Mouse (Mus musculus) layer of hippocampus, adult 9-11 months (tissue): Measurements from ENCODE around the gene Mest.

Experiments used
- DNase-seq: peaks from one replicate; pipeline ENCODE4 v3.0.0; 2022

The Mest gene

DNA sequence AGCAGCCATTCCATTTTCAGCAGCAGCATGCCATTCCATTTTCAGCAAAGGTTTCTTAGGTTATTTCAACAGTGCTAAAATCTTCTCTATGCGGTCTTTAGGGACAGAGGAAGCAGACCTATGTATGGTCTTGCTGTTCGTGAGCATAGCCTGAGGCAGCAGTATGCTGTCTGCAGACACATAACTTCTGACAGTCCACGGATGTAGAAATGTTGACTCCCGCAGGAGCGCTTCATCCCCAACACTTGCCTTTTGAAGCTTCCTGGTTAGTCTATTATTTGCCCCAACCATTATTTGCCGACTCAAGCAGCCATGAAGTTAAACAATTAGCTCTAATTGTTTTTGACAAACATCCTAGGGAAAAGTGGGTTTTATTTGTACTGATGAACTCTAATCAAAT lies 14.2 kb upstream of the Mest start:
- DNase-seq = no peak

DNA sequence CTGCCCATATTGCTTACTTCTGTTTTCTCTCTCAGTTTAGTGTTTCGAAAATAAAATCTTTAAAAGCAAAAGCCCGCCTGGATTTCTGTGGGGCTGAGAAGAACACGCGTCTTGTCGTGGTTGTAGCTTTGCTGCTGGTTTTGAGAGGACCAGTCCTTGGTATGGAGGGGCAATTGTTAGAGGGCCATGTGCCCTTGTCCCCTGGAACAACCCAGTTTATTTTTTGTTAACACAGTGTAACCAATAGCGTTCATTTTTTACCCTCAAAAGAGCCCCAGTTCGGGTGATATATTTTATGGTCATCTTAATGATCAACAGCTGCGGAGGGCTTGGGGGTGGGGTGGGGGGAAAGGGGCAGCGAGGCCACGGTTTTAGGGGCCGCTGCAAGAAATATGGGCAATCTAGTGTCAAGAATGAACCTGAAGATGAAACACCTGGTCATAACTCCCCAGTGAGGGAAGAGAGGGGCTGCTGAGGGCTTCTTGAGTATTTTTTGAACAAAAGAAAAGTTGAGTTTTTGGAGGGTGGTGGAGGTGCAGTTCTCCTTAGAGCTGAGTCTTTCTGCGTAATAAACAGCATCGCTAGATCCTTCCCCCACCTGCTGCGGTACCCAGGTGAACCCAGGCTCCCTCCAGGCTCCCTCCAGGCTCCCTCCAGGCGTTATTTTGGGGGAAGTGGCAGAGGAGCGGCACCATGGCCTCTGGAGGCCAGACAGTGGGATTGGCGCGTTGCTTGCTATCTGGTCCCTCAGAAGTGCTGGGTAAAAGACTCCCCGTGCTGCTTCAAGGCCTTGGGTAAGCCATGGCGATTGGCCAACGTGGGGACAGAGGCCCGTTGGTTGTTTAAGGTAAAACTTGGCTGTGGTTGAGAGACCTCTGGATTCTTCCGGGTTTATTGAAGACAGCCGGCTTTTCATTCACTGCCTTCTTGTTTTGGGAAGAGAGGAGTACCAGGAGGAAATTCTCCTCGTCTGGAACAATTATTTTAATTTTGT lies 12.7 kb upstream of the Mest start:
- no peak for DNase-seq

DNA sequence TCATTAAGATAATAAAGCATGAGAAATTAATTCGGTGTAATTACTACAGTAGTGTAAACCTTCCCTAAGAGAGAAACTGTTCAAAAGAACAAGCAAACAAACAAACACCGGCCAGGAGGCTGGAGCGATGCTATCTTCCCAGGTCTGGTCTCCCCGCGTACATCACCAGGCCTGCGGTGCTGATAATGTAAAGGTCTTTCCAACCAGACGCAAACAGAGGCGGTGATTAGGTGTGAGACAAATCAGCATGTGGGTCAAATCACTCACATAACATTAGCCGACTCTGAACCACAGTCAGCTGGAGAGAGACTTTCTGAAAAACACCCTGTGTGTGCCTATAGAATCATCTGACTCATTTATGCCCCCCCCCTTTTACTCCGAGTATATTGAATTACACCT lies 12.0 kb upstream of the Mest start:
- DNase-seq = no peak

DNA sequence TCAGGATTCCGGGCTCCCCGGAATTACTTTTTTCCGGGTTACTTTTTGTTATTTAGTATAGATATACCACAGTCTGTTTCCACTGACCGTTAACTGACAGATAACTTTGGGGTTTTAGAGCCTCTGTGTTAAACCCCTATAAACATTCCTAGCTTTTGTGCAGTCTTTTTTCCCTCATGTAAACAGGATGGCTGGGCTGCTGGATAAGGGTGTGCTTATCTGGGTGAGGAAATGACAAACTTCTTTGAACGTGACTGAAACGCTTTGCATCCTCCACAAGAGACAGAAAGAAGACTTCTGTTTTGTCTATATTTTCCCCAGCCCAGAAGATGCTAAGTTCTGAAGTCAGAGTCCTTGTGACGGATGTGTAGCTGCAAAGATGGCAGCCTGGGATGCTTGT lies 10.9 kb upstream of the Mest start:
- DNase-seq = no peak

DNA sequence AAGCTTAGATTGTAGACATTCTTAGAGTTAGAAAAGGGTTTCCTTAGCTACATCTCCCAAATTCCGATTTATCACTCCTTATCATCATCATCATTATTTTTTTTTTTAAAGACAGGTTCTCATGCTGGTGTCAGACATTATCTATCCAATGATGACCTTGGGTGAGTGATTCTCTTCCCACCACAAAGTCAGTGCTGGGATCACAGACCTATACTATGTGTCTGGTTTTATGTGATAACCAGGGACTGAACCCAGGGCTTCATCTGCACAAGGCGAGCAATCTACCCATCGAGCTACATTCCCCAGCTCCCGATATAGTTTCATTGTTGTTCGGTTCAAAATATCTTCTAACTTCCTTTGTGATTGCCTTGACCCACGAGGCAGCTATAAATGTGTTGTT lies 9.9 kb upstream of the Mest start:
- DNase-seq = no peak

DNA sequence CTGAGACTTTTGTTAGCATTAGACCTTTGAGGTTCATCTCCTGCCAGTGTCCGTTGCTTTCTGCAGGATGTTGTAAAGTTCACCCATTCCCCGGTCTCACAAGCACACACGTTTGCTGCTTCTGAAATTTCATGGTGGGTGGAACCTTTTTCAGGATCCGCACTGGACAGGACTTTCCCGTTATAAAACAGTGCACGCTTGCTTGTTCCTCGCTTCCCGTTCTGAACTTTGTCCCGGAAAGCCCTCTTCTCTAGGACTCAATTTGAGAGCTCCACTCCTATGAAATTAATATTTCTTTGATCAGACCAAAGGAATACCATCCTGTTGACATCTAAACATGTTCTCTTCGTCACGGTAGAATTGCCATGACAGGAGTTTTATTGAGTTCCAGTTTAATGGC lies 9.5 kb upstream of the Mest start:
- DNase-seq = no peak

DNA sequence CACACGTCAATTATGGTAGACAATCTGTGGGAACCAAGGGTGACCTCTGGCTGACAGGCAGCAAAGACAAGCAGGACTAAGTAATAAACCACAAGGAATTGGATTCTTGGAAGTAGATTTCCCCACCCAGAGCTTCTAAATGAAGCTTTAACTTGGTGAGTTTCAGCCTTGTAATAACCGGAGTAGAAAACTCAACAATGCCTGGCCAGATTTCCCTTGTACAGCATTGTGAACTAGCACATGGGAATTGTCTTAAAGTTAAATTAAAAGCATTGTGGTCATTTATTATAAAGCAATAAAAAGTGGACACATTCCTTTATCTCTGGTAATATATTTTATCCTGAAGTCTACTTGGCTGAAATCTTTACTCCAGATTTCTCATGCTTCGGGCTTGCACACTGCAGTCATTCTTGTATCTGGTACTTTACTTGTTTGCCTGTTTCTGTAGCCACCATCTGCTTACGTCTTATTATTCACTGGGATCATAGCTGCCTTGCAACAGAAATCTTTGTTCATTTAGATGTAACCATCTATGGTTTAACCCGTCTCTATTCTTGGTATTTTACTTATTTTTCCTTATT lies 8.4 kb upstream of the Mest start:
- DNase-seq = no peak

DNA sequence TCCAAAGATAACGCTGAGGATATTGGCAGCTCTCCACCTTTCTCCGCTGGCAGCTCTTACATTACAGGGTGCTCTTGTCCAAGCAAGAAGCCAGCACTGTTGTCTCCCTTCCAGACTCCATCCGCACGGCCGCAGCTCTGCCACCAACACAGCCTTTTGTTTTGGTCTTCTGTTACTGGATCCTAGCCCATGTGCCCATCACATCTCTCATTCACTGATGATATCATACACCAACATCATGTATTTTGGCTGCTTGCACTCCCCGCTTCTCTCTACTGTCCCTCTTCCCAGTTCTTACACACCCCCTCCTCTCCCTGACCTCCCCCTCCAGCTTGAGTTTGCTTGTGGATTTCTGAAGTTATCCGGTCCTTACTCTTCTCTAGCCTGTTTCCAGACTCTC lies 6.6 kb upstream of the Mest start:
- peak; percentile 45 for DNase-seq

DNA sequence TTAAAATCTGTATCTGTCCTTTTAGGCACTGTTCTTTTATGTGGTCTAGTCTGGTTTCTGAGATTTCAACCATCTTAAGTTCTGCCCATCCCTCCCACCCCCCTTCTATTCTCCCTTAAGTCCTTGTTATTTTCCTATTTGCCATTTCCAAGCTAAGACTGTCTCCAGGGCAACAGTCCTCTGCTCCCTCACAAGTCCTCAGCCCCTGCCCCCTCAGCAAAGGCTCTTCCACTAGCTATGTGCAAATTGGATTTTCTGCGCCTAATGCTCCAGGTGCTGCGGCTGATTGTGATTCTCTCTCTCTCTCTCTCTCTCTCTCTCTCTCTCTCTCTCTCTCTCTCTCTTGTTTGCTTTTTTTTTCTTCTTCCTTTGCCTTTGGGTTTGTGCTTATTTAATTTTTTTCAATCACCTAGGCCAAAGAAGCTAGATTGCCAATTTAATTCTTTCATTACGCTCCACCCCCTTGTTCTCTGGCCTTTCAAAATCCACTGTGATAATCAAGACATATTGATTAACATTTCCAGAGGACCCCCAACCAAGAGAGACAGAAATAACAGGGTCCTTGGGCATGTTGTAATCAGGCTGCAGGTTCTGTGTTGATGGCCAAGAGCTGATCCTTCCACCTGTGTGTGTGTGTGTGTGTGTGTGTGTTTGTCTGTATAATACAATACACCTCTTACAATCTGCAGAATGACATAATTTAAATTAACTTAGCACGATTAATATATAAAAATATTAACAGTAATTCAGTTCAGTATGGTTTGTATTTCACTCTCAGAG lies 772 bp upstream of the Mest start:
- DNase-seq = no peak

DNA sequence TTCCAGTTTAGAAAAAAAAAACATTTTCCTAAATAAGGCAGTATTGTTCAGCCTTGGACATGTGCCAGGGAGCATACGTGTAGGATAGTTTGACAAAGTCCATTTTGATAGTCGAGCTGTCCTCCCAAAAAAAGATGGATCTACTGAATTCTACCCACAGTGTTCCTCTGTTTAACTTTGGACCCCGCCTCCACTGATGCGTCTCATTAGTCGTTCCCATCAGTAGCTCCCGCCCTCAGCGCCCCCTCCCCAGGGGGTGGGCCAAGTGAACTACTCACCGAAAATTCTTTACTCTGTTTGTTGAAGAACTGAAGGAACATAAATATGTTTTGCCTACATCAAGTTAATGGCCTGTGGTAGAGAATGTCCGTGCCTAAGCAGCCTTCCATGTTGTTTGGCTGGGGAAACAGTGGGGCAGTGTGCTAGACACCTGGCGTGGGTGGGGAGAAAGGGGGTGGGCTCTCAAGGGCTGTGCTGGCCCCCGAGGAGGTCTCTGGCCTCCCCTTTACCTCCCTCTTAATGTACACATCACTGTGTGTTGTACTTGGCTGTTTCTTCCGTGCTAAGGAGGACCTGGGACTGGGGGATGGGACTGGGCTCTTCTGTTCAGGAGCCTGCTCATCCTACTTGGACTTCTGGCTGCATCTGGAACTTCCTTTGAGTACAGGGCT lies 7.1 kb downstream of the Mest start:
- no peak for DNase-seq

DNA sequence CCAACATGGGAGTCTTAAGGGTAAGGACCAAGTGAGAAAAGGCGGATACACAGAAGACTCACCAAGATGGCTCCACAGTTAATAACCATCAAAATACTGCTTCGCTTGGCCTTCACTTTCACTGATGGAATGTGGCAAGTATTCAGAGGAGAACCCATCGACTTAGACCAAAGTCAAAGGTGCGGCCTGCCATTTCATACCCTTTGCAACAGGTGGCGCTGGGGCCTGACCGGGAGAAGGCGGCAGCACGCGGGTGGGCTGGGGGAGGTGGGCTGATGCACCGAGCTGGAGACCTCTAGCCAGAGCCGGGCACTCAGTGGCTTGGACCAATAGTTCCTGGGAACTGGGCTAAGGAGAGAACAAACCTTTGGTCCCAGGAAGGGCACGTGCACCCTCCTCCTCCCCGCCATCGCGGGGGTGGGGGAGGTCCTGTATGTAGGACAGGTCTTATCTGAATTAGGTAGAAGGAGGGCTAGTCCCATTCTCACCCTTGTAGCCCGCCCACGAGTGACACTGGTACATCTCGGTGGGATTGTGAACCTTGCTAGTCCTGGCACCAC lies 9.3 kb downstream of the Mest start:
- no peak for DNase-seq

DNA sequence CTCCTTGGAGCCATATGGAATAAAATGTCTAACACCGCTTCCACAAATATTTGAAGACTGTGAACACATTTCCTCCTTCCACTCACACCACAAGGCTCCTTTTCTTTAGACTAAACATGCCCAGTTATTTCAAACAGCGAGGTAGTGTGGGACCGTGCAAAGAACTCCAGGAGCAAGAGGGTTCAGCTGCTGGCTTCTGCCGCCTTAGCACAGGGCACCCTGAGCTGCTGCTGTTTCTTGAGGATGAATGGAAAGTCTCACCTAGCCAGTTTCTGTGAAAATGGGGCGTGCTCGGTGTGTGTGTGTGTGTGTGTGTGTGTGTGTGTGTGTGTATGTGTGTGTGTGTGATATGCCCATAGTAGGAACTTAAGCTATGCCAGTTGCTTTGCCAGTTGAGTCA lies 11.1 kb downstream of the Mest start:
- no peak for DNase-seq

DNA sequence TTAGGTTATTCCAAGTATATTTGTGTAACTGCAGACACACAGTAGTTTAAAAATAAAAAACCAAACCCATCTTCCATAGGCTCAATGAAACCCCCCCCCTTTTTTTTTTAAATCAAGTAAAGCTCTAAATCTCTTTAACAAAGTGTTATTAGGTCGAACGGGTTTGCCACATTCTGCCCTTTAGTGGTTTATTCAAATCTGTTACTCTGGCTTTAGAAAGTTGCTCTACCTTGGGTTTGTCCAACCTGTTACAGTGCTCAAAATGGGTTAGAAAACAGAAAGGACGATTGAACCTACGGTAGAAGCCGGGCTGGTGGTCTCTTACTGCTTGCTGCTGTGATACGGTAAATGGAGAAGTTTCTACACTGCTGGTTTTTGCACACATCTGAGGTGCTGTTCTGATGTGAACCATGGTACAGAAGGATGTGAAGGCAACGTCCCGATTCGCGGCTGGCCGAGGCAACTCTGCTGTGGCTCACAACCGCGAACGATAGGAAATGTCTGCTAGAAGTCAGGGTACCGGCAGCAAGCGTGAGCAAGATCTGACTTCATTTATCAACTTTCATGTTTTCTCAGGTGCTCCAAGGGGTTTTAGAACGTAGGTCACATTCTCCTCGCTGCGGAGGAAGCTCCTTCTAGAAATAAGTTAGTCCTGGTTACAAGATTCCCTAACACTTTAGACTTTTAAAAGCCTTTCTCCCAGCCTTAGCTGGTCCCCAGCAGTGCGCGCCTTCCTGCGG lies 11.8 kb downstream of the Mest start:
- no peak for DNase-seq

DNA sequence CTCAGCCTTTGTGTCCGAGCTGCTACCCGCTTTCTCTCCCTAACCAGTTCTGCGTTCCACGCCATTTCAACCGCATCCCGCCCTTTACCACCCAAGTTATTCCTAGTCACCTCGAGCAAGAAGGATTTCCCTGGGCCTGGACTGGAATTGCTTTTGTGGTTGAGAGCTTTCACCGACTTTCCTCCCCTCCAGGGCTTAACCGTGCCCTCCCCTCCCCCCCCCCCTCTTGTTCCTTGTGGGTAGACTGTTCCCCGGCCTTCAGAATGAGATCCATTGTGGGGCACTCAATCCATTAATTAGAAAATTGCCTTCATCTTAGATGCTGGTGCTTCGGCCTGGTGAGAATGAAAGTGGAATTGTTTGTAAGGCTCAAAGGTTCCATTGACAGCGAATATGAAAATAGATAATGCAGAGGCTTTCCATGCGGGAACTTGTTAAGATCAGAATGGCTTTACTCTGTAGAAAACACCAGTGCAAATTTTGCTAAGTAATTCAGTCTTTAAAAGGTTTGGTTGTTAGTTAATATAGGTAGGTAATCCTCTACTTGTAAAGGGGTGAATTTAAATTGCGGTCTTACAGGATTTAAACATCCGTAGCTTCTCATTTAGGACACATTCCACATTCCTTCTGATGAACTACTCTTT lies 12.5 kb downstream of the Mest start:
- no peak for DNase-seq

DNA sequence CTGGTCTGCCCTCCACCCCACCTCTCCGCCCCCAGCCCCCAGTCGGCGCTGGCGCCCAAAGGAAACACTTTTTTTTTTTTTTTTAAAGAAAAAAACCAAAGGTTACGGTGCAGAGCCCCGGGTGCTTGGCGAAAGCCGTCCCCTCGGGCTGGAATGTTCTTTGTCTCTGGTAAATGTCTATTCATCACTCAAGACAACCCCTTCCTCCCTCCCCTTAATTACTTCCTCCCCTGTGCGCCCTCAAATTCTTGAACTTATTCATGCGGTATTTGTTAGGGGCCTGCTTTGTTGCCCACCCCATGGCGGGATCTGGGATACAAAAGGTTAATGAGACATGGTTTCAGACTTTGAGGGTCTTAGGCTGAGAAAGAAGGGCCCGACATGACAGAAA lies 13.0 kb downstream of the Mest start:
- DNase-seq = no peak

DNA sequence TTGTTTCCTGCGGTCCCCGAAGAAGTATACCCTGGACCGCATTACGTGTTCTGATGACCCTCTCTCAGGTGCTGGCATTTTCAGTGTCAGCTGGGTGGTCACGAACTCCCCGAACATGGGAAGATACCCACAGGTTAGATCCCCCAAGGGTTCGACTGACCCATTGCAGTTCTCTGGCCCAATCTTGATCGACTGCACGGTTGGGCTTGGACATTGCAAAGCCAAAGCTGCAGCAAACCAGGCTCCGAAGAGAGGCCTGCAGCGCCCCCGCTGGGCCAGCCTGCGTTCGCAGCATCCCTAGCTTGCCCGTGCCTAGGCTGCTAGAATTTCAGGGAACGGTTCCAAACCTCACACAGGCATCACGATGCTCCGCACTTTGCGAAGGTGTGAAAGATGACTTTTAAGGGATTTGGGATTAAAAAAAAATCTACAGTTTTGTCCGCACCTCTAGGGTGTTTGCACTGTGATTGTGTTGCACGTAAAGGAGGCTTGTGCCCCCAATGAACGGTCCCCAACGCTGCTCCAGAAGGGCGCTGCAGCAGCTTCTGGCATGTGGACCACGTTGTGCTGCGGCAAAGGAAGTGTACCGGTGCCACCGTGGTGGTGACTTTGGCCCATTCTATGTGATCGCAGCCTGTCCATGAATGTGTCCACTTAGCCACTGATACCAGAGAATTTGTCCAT lies 13.7 kb downstream of the Mest start:
- peak; percentile 66 for DNase-seq

DNA sequence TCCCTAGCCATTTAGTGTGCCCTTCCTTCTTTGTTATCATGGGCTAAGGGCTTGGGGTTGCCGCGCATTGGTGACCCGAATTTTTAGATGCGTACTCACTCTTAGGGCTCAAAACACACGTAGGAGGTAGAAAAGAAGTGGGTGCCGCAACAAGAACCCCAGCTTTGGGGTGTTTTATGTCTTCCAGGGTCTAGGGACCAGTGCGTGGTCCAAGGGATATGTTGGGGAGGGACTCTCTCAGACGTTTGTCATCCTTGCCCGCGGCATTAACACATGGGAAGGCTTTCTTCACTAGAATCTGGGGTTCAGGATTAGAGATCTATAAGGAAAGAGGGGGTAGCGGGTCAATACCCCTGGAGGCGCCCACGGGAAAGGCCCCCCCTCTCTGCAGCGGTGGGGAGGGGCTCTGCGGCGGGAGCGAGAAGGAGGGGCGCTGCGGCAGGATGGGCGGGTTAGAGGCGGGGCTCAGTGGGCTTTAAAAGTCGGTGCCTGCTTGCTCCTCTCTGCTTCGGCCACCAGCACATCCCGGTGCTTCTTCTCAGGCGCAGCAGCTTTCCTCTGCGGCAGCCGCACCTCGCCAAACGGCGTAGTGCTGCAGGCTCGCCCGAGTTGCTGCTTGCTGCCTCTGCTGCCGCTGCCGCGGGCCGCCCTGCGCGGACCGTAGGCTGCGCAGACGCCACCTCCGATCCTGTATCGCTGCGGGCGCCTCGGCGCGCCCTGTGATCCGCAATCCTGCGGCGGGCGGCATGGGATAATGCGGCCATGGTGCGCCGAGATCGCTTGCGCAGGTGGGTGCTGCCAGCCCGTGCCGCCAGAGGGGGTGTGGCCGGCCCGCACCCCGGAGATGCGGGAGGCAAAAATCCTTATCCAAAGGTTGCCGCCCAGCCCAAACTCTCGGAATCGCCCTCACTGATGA lies 14.5 kb downstream of the Mest start:
- DNase-seq = peak; percentile 51

DNA sequence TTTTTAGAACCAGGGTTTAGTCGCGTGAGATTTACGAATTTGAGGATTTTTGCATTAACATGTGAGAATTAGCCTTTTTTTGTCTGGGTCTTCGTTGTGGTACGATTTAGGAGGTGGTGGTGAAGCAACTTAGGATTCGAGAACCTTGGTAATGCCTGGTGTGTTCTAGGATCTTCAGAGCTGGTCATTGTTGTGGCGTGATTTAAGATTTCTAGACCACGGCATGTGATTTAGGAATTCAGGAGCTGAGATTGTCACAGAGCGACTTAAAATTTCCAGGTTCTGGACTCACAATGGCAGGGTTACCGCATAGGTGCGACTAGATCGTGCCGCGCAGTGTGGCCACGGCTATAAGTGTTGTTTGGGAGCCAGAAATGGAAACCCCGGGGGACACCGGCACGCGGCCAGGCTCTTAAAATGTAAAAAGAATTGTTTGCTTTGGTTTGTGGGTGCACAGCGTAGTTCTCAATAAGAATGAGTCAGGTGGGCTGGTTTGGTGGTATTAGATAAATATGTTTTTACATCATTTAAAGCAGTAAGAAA lies 15.2 kb downstream of the Mest start:
- no peak for DNase-seq

DNA sequence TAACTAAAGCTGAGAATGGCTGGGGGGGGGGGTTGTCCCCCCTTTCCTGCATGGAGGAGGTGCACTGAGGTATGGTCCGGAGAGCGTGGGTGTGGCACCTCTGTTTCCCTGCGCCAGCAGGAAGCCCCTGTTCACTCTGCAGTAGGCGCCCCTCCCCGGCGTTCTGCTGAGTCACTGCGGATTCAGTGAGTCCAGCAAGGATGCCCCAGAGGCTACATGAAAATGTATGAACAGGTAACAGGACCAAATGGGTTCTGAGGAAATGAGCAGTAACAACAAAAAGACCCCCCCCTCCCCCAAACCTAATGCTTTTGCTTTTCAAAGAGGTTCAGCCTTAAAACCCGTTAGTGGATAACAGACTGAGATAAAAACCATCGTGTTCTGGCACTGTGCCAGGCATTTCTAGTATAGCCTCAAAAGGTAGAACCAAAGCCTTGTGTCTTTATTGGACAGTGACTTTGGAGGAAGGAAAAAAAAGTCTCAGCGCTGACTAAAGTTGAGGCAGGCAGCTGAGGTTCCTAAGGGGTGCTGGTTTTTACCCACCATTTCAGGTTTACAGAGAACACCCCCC lies 15.9 kb downstream of the Mest start:
- DNase-seq = no peak
